Mouse (Mus musculus) C2C12 (cell line): ENCODE results near the gene Rarb.

ENCODE experiments used
- CEBPB ChIP-seq: IDR thresholded peaks from one replicate; pipeline ENCODE4 v1.6.1; 2011; ENCODE audit warnings: low read depth, mild to moderate bottlenecking, control low read depth, moderate library complexity
- CTCF ChIP-seq: IDR thresholded peaks from one replicate; pipeline ENCODE4 v1.5.1; 2011; ENCODE audit not compliant: control insufficient read depth, insufficient read depth, insufficient read length
- FOSL1 ChIP-seq: IDR thresholded peaks from one replicate; pipeline ENCODE4 v1.8.0; 2011; ENCODE audit warnings: mild to moderate bottlenecking, low read length; ENCODE audit not compliant: poor library complexity, insufficient read depth, severe bottlenecking
- MAX ChIP-seq: IDR thresholded peaks from one replicate; pipeline ENCODE4 v1.6.1; 2011; ENCODE audit warnings: mild to moderate bottlenecking, control low read depth
- MYOG ChIP-seq: IDR thresholded peaks from one replicate; pipeline ENCODE4 v1.6.1; 2011; ENCODE audit not compliant: control insufficient read depth, insufficient read length; ENCODE audit errors: extremely low read depth
- USF1 ChIP-seq: IDR thresholded peaks from one replicate; pipeline ENCODE4 v1.6.1; 2011; ENCODE audit warnings: low read depth, mild to moderate bottlenecking, control low read depth, moderate library complexity

DNA sequence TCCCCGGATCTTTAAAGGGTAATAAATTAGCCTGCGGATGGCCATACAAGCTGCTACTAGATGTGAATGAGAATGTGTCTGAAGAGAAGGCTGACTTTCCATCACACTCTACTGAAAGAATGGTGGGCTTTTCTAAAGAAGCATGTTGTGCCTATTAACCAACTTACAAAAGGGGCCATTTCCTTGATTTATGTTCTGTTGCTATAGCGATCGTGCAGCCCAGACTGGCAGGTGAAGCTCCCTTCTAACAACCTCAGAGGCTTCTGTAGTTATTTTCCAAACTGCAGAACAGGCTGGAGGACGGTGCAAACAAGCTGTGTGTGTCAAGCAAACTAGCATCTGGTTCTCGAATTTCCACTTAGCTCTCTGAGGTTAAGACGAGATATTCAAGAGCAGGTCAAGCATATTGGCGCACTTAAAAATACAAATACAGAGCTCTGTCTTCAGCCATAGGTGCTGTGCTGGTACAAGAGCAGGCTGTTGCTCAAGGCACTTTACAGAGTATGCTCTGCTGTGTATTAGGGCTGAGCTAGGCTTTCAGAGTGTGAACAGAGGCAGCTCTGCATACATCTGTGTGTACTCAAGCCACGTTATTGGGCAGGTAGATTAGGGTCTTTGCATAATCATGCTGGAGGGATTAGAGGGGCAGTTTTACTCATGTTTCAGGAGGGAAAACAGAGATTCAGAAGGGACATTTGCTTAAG lies 85.2 kb downstream of the Rarb start:
- TF ChIP-seq CEBPB (no peak), MAX (no peak), USF1 (no peak), CTCF (no peak), FOSL1 (no peak), MYOG (no peak)
